Comparison of ENCODE assay signal across 27 mouse cellular contexts in the genomic region with DNA sequence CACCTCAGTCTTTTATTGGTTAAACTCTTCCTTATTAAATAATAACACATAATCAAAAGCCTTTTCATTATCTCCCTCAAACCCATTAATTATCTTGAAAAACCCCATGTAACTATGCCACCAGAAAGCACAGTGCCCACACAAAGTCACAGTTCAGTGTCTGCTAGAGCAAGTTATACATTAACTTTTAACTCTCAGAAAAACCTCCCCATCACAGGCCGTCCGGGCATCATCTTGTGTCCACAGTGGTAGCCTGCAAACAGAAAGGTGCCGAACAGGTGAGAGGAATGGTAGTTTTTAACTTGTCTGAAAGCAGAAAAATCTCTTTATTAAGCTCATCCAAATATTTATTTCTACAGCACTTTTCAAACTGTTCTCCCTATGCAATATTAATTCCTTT.
DNase-seq lines count a peak whose midpoint lies in the region; ATAC-seq and TF ChIP-seq lines count a peak whose summit lies in the region.
"Had no signal": no experiment of that assay in that cellular context is flagged by ENCODE, and none has a peak within 500 bp of the region (broad histone marks: within the 10 kb centered on the region; RNA-seq: fewer than 3 reads in every experiment).

No protein-coding gene starts in this region.

- peak; percentile 25 for DNase-seq in kidney, adult 2 months
- DNase-seq in kidney, postnatal 25 days = no peak
- DNase-seq in Patski (ENCODE audit: low read depth, low spot score) = no peak
- DNase-seq in thymus, postnatal 36 days = no peak
- DNase-seq in left cerebral cortex, postnatal 10 days (ENCODE audit: extremely low spot score in 1 of 2, low spot score in 2 of 2) = no peak
- DNase-seq: adrenal gland, adult 2 months; adrenal gland, postnatal 14 days; B cell, adult 2 months; cerebellum, adult 11 months; cerebellum, adult 2 months; cerebellum, adult 9-11 months; cerebellum, postnatal 25 days; forebrain, postnatal 0 days; gastrocnemius, postnatal 36 days; heart, adult 2 months; heart, postnatal 14 days; heart, postnatal 4 days had no signal

- H3K27ac ChIP-seq in kidney, adult 2 months (ENCODE audit: insufficient read depth, low read depth, low read length) = no peak overlapping the region
- no peak overlapping the region for H3K27ac ChIP-seq in stomach, embryonic 15.5 days
- H3K27ac ChIP-seq: embryonic facial prominence, embryonic 12.5 days; embryonic facial prominence, embryonic 15.5 days; heart, adult 2 months; heart, embryonic 10.5 days; heart, embryonic 13.5 days; hindbrain, embryonic 14.5 days; hindbrain, postnatal 0 days had no signal

- peak; percentile 21 for ATAC-seq in Patski
- ATAC-seq in stomach, embryonic 15.5 days (ENCODE audit: insufficient read depth, low FRiP score, low read depth) = peak; percentile 66
- ATAC-seq: forebrain, embryonic 14.5 days; forebrain, postnatal 0 days; hindbrain, postnatal 0 days had no signal

- in situ Hi-C loops in Patski (cut with MboI; ENCODE audit: low pct_unique_long_range_greater_than_20kb) = no loop called here

- WGBS in kidney, adult 2 months = 28% methylated on average over 3 of the region's 3 CpGs
- WGBS in stomach, embryonic 15.5 days = 70% methylated on average over 3 of the region's 3 CpGs

- CTCF ChIA-PET in Patski (lab: Charles Lee) = interaction anchor here (1.3 kb wide), 1 partner anchor 12 kb away, joined by 4 read pairs; no protein-coding TSS in a partner anchor

- POLR2A ChIA-PET in Patski (lab: Charles Lee) = no interaction called here

- no peak for TF ChIP-seq CTCF in kidney, adult 2 months (conservative IDR thresholded peaks at IDR 0.05; ENCODE audit: insufficient read depth, insufficient read length, low read depth, low read length)
- TF ChIP-seq CTCF in Patski (IDR thresholded peaks at IDR 0.05) = no peak

- H3K9ac ChIP-seq in stomach, embryonic 15.5 days = no peak overlapping the region
- H3K9ac ChIP-seq: embryonic facial prominence, embryonic 12.5 days; embryonic facial prominence, embryonic 15.5 days; forebrain, postnatal 0 days; heart, embryonic 13.5 days; hindbrain, embryonic 14.5 days had no signal

- no peaks in the 10 kb centered on the region for H3K36me3 ChIP-seq in kidney, adult 2 months (ENCODE audit: control insufficient read depth, insufficient read depth, low read length)
- H3K36me3 ChIP-seq in stomach, embryonic 15.5 days = no peaks in the 10 kb centered on the region
- H3K36me3 ChIP-seq: embryonic facial prominence, embryonic 12.5 days; embryonic facial prominence, embryonic 15.5 days; G1E; heart, embryonic 10.5 days; heart, embryonic 13.5 days had no signal

- no peaks in the 10 kb centered on the region for H3K9me3 ChIP-seq in stomach, embryonic 15.5 days
- H3K9me3 ChIP-seq: embryonic facial prominence, embryonic 12.5 days; embryonic facial prominence, embryonic 15.5 days; G1E; heart, embryonic 10.5 days; heart, embryonic 13.5 days had no signal

- H3K4me1 ChIP-seq in kidney, adult 2 months (ENCODE audit: control insufficient read depth, insufficient read depth, low read length) = no peaks in the 10 kb centered on the region
- no peaks in the 10 kb centered on the region for H3K4me1 ChIP-seq in stomach, embryonic 15.5 days
- H3K4me1 ChIP-seq: embryonic facial prominence, embryonic 12.5 days; embryonic facial prominence, embryonic 15.5 days; heart, embryonic 10.5 days; heart, embryonic 13.5 days had no signal

- intact Hi-C loops in left cerebral cortex, postnatal 10 days (cut with DNase I) = no loop called here

- no peak for TF ChIP-seq POLR2A in kidney, adult 2 months (IDR thresholded peaks at IDR 0.05; ENCODE audit: low read depth, low read length)

- H3K27me3 ChIP-seq in kidney, adult 2 months (replicated peaks; ENCODE audit: control insufficient read depth, insufficient read depth, low read length) = no peaks in the 10 kb centered on the region
- H3K27me3 ChIP-seq in Patski = no peaks in the 10 kb centered on the region
- H3K27me3 ChIP-seq in stomach, embryonic 15.5 days (replicated peaks) = no peaks in the 10 kb centered on the region
- H3K27me3 ChIP-seq: CH12.LX; embryonic facial prominence, embryonic 12.5 days; embryonic facial prominence, embryonic 15.5 days; heart, embryonic 13.5 days had no signal

- H3K4me2 ChIP-seq in stomach, embryonic 15.5 days = no peak overlapping the region
- H3K4me2 ChIP-seq: embryonic facial prominence, embryonic 12.5 days; embryonic facial prominence, embryonic 15.5 days; heart, embryonic 13.5 days; hindbrain, embryonic 14.5 days had no signal

- H3K4me3 ChIP-seq in kidney, adult 2 months (ENCODE audit: insufficient read depth, low read depth, low read length) = no peak overlapping the region
- H3K4me3 ChIP-seq in stomach, embryonic 15.5 days (replicated peaks) = no peak overlapping the region
- H3K4me3 ChIP-seq: embryonic facial prominence, embryonic 12.5 days; embryonic facial prominence, embryonic 15.5 days; heart, adult 2 months; heart, embryonic 10.5 days; heart, embryonic 13.5 days had no signal
